Mouse (Mus musculus): Measurements from ENCODE around the gene Gemin8.

Gene Gemin8

GRCm38 (mm10) chrX:166169892-166170799 is at the start of gene Gemin8:
Gemin8 (plus strand) TSS chrX:166170454.
- peak; percentile 95 for DNase-seq

GRCm38 (mm10) chrX:166147158-166147846 is 23.0 kb upstream of the Gemin8 start:
- DNase-seq = no peak

GRCm38 (mm10) chrX:166162773-166163172 is 7.5 kb upstream of the Gemin8 start:
- DNase-seq = no peak

GRCm38 (mm10) chrX:166167307-166167706 is 2.9 kb upstream of the Gemin8 start:
- DNase-seq = no peak

- no peak for DNase-seq
Measured at GRCm38 (mm10) chrX:166167923-166168322, 2.3 kb upstream of the Gemin8 start.

GRCm38 (mm10) chrX:166170800-166171738 is 815 bp downstream of the Gemin8 start:
- no peak for DNase-seq

- DNase-seq = no peak
Measured at GRCm38 (mm10) chrX:166172041-166172440, 1.8 kb downstream of the Gemin8 start.

- no peak for DNase-seq
Measured at GRCm38 (mm10) chrX:166172661-166173060, 2.4 kb downstream of the Gemin8 start.

GRCm38 (mm10) chrX:166173796-166174195 is 3.5 kb downstream of the Gemin8 start:
- DNase-seq = no peak

GRCm38 (mm10) chrX:166177929-166178328 is 7.7 kb downstream of the Gemin8 start:
- DNase-seq = no peak

- no peak for DNase-seq
Measured at GRCm38 (mm10) chrX:166183094-166183493, 12.8 kb downstream of the Gemin8 start.

- no peak for DNase-seq
Measured at GRCm38 (mm10) chrX:166185327-166185913, 15.2 kb downstream of the Gemin8 start.

GRCm38 (mm10) chrX:166187803-166188202 is 17.5 kb downstream of the Gemin8 start:
- DNase-seq = no peak

- no peak for DNase-seq
Measured at GRCm38 (mm10) chrX:166196327-166196726, 26.1 kb downstream of the Gemin8 start.

- DNase-seq = no peak
Measured at GRCm38 (mm10) chrX:166198266-166198665, 28.0 kb downstream of the Gemin8 start.

- DNase-seq = no peak
Measured at GRCm38 (mm10) chrX:166199812-166200211, 29.6 kb downstream of the Gemin8 start.

GRCm38 (mm10) chrX:166214576-166214975 is 44.3 kb downstream of the Gemin8 start:
- no peak for DNase-seq

GRCm38 (mm10) chrX:166216248-166216647 is 46.0 kb downstream of the Gemin8 start:
- DNase-seq = no peak

GRCm38 (mm10) chrX:166216720-166217119 is 46.5 kb downstream of the Gemin8 start:
- no peak for DNase-seq

- DNase-seq = no peak
Measured at GRCm38 (mm10) chrX:166219331-166219730, 49.1 kb downstream of the Gemin8 start.

GRCm38 (mm10) chrX:166226856-166227255 is 56.6 kb downstream of the Gemin8 start:
- DNase-seq = no peak

GRCm38 (mm10) chrX:166229750-166230149 is 59.5 kb downstream of the Gemin8 start:
- no peak for DNase-seq

Measured in kidney, adult 11 months (tissue).